Mouse (Mus musculus): Measurements from ENCODE around the gene Bicdl1.

DNA sequence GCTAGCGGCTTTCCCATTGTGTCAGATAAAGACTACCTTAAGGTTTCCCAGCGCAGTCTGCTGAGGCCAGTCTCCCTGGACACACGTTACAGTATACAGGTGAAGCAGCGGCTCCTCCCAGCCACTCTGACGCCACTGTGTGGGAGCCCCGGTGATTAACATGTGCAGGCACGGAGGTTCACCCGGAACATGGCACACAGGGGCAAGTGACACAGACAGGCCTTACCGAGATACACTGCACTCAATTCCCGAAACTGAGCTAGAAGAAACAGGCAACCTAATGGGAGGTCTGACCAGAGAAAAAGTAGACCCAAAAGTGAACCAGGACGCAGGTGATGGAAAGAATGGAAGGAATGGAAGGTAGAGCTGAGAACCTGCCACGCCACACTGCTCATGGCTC is 77.6 kb downstream of the Bicdl1 start:
- TF ChIP-seq EP300 (IDR thresholded peaks at IDR 0.05; ENCODE audit: low read depth), result no peak
- no peak for TF ChIP-seq CTCF (IDR thresholded peaks at IDR 0.05; ENCODE audit: low read depth)

Data from liver, embryonic 14.5 days (tissue).